Mouse (Mus musculus) neural tube, embryonic 11.5 days (tissue): ENCODE measurements around the gene Spag5. TPM values are rescaled to one million over a fixed set of nuclear protein-coding genes. Genes with fewer than 3 reads are reported as not detected.
A peak's percentile ranks its signal among the peaks of the same experiment; 100 is the strongest.

Experiments
- ATAC-seq: fragments of 200-750 bp; cut with Nextera tagmentation; 2 replicates; pipeline ENCODE4 v1.8.0; 2017; ENCODE audit warnings: moderate number of reproducible peaks, mild to moderate bottlenecking, moderate TSS enrichment, moderate library complexity; ENCODE audit not compliant: insufficient read depth, low FRiP score, low TSS enrichment
- DNase-seq: peaks from one replicate; pipeline ENCODE4 v3.0.0-alpha.2; 2015; ENCODE audit warnings: low spot score
- H3K27ac ChIP-seq: fragments of 300-500 bp; sonication (generic); 2 replicates; pipeline ENCODE4 v1.5.1; 2014; ENCODE audit warnings: low read depth, mild to moderate bottlenecking, low read length
- H3K27me3 ChIP-seq: fragments of 300-500 bp; sonication (generic); 2 replicates; pipeline ENCODE4 v1.6.1; 2014; ENCODE audit warnings: mild to moderate bottlenecking, low read length, mixed read lengths; ENCODE audit not compliant: control insufficient read depth, insufficient read depth
- H3K36me3 ChIP-seq: fragments of 300-500 bp; sonication (generic); 2 replicates; pipeline ENCODE4 v1.6.1; 2014; ENCODE audit warnings: mild to moderate bottlenecking, low read length, moderate library complexity, mixed read lengths; ENCODE audit not compliant: control insufficient read depth, insufficient read depth
- H3K4me1 ChIP-seq: fragments of 300-500 bp; sonication (generic); 2 replicates; pipeline ENCODE4 v1.6.1; 2014; ENCODE audit warnings: low read length, mixed read lengths; ENCODE audit not compliant: control insufficient read depth, insufficient read depth
- H3K4me2 ChIP-seq: fragments of 300-500 bp; sonication (generic); 2 replicates; pipeline ENCODE4 v1.6.1; 2014; ENCODE audit warnings: low read depth, mild to moderate bottlenecking, moderate library complexity
- H3K4me3 ChIP-seq: fragments of 300-500 bp; sonication (generic); 2 replicates; pipeline ENCODE4 v1.5.1; 2014; ENCODE audit warnings: low read depth, low read length
- H3K9ac ChIP-seq: fragments of 300-500 bp; sonication (generic); 2 replicates; pipeline ENCODE4 v1.6.1; 2014; ENCODE audit warnings: mild to moderate bottlenecking, low read length
- H3K9me3 ChIP-seq: fragments of 300-500 bp; sonication (generic); 2 replicates; pipeline ENCODE4 v1.6.1; 2016; ENCODE audit warnings: low read length; ENCODE audit not compliant: control insufficient read depth
- WGBS: fragments of 180-500 bp; shearing (Covaris S2); extraction: QIAGEN DNeasy Blood & Tissue Kit; methylation state at CpG from one replicate; pipeline ENCODE4 v1.1.7; 2014; 5-methylcytosine and 5-hydroxymethylcytosine counted together
- polyA plus RNA-seq: library from polyadenylated mRNA; unstranded; fragments of >200 nt; fragmentation: Nextera tagmentation; extraction: Ambion mirVana; gene quantifications from 2 replicates; pipeline ENCODE4 v1.2.1, GENCODE M21; 2014

Spag5 gene
- polyA plus RNA-seq = 48.0 and 52.7 TPM in 2 replicates

- DNase-seq = peak; percentile 93
- H3K27ac ChIP-seq = 0 out of 2 replicates have a peak within 1 kb of the TSS, but pooled peaks have one; percentile 39
- H3K4me2 ChIP-seq = peak within 1 kb of the TSS; percentile 75
- no peaks in the 10 kb centered on the region for H3K9me3 ChIP-seq
- under 1% methylated on average over 49 of the region's 49 CpGs for WGBS
- peak; percentile 95 for ATAC-seq
- H3K36me3 ChIP-seq = peaks cover 5% of the 10 kb centered on the region; the same call in 1 of the 2 replicates
- peak within 1 kb of the TSS; percentile 81 for H3K4me3 ChIP-seq
- H3K27me3 ChIP-seq = no peaks in the 10 kb centered on the region
- peak within 1 kb of the TSS; percentile 77 for H3K9ac ChIP-seq
- no peaks in the 10 kb centered on the region for H3K4me1 ChIP-seq
Measured at GRCm38 (mm10) chr11:78301357-78302084, at the start of gene Spag5. Spag5 (plus strand) TSS chr11:78301529.

GRCm38 (mm10) chr11:78256618-78257017 lies 44.7 kb upstream of the Spag5 start:
- Histone ChIP-seq H3K27ac (no peak overlapping the region), H3K9ac (no peak overlapping the region), H3K36me3 (peaks cover 12% of the 10 kb centered on the region), H3K4me2 (no peak overlapping the region), H3K4me1 (no peaks in the 10 kb centered on the region), H3K27me3 (0 out of 2 replicates have a peak, but pooled peaks cover 2% of the 10 kb centered on the region), H3K9me3 (no peaks in the 10 kb centered on the region), H3K4me3 (no peak overlapping the region)
- no peak for ATAC-seq
- DNase-seq = no peak
- WGBS = 100% methylated on average over 1 of the region's 1 CpGs

GRCm38 (mm10) chr11:78260489-78261258 lies 40.7 kb upstream of the Spag5 start:
- Histone ChIP-seq H3K4me2 (peak overlapping the region; percentile 75; the same call in 1 of the 2 replicates), H3K27ac (no peak overlapping the region), H3K4me1 (0 out of 2 replicates have a peak, but pooled peaks cover 5% of the 10 kb centered on the region), H3K9me3 (no peaks in the 10 kb centered on the region), H3K4me3 (peak overlapping the region; percentile 78), H3K9ac (no peak overlapping the region), H3K27me3 (0 out of 2 replicates have a peak, but pooled peaks cover 2% of the 10 kb centered on the region), H3K36me3 (peaks cover 12% of the 10 kb centered on the region)
- no peak for DNase-seq
- ATAC-seq = no peak
- 95% methylated on average over 2 of the region's 2 CpGs for WGBS

- peak within 1 kb of the TSS; percentile 75 for H3K4me2 ChIP-seq
- H3K4me1 ChIP-seq = 0 out of 2 replicates have a peak, but pooled peaks cover 5% of the 10 kb centered on the region
- H3K9me3 ChIP-seq = no peaks in the 10 kb centered on the region
- H3K4me3 ChIP-seq = peak within 1 kb of the TSS; percentile 78
- H3K27ac ChIP-seq = peak within 1 kb of the TSS; percentile 53; the same call in 1 of the 2 replicates
- WGBS = under 1% methylated on average over 107 of the region's 115 CpGs
- peak within 1 kb of the TSS; percentile 85 for H3K9ac ChIP-seq
- H3K27me3 ChIP-seq = 0 out of 2 replicates have a peak, but pooled peaks cover 2% of the 10 kb centered on the region
- peaks cover 14% of the 10 kb centered on the region for H3K36me3 ChIP-seq
- peak; percentile 88 for ATAC-seq
- DNase-seq = peak; percentile 96
Measured at GRCm38 (mm10) chr11:78261380-78262352, 39.7 kb upstream of the Spag5 start, which contains the start of gene 2610507B11Rik. 2610507B11Rik (plus strand) TSS chr11:78261752.

- 0 out of 2 replicates have a peak, but pooled peaks cover 2% of the 10 kb centered on the region for H3K27me3 ChIP-seq
- ATAC-seq (no peak), DNase-seq (peak; percentile 64)
- 0 out of 2 replicates have a peak, but pooled peaks cover 5% of the 10 kb centered on the region for H3K4me1 ChIP-seq
- peak overlapping the region; percentile 78 for H3K4me3 ChIP-seq
- peak overlapping the region; percentile 75 for H3K4me2 ChIP-seq
- 6% methylated on average over 8 of the region's 8 CpGs for WGBS
- H3K36me3 ChIP-seq = peaks cover 16% of the 10 kb centered on the region
- H3K9me3 ChIP-seq = no peaks in the 10 kb centered on the region
- no peak overlapping the region; the same call in 1 of the 2 replicates for H3K9ac ChIP-seq
- no peak overlapping the region for H3K27ac ChIP-seq
Measured at GRCm38 (mm10) chr11:78262550-78262949, 38.8 kb upstream of the Spag5 start.

- no peaks in the 10 kb centered on the region for H3K9me3 ChIP-seq
- H3K27ac ChIP-seq = no peak overlapping the region
- H3K27me3 ChIP-seq = no peaks in the 10 kb centered on the region
- H3K4me1 ChIP-seq = 0 out of 2 replicates have a peak, but pooled peaks cover 5% of the 10 kb centered on the region
- no peak overlapping the region for H3K4me2 ChIP-seq
- ATAC-seq (no peak), DNase-seq (no peak)
- no peak overlapping the region for H3K4me3 ChIP-seq
- H3K36me3 ChIP-seq = peaks cover 26% of the 10 kb centered on the region
- H3K9ac ChIP-seq = no peak overlapping the region
- whole genome bisulfite sequencing = 93% methylated on average over 6 of the region's 6 CpGs
Measured at GRCm38 (mm10) chr11:78265571-78265970, 35.8 kb upstream of the Spag5 start.

- Histone ChIP-seq H3K36me3 (peaks cover 42% of the 10 kb centered on the region), H3K4me2 (no peak overlapping the region), H3K27me3 (no peaks in the 10 kb centered on the region), H3K9ac (no peak overlapping the region), H3K27ac (no peak overlapping the region), H3K9me3 (no peaks in the 10 kb centered on the region), H3K4me3 (no peak overlapping the region), H3K4me1 (no peaks in the 10 kb centered on the region)
- ATAC-seq (no peak), DNase-seq (no peak)
- WGBS = 94% methylated on average over 13 of the region's 13 CpGs
Measured at GRCm38 (mm10) chr11:78271986-78272385, 29.3 kb upstream of the Spag5 start.

- Histone ChIP-seq H3K4me2 (no peak overlapping the region), H3K27ac (no peak overlapping the region), H3K9me3 (no peaks in the 10 kb centered on the region), H3K9ac (no peak overlapping the region), H3K27me3 (no peaks in the 10 kb centered on the region), H3K4me1 (no peaks in the 10 kb centered on the region), H3K36me3 (peaks cover 43% of the 10 kb centered on the region), H3K4me3 (no peak overlapping the region)
- ATAC-seq (no peak), DNase-seq (no peak)
- WGBS = 93% methylated on average over 1 of the region's 1 CpGs
Measured at GRCm38 (mm10) chr11:78275596-78275995, 25.7 kb upstream of the Spag5 start.
